Mouse (Mus musculus): ENCODE results near the gene Tex36. TPM values are rescaled to one million over a fixed set of nuclear protein-coding genes. Genes with fewer than 3 reads are reported as not detected.

The Tex36 gene
- total RNA-seq, 2 experiments from 2014 or later: not detected

Other genes with a start within 250 kb of the Tex36 start
- 10 to 100 TPM; 12.1 to 12.9 TPM for gene Edrf1, start 35.4 kb upstream of the Tex36 start, total RNA-seq (2021)
- not detected for gene Mmp21, start 77.9 kb upstream of the Tex36 start, total RNA-seq (2021)
- 10 to 100 TPM; 54.8 to 57.8 TPM for gene Bccip, start 107.2 kb upstream of the Tex36 start, total RNA-seq (2021)
- gene Uros, start 107.9 kb upstream of the Tex36 start, total RNA-seq (2021): 10 to 100 TPM; 15.0 to 16.0 TPM
- gene Fank1, start 174.7 kb upstream of the Tex36 start, total RNA-seq (2021): under 1 TPM in 1 of 2 experiments, not detected in 1; 0.38 TPM
- 10 to 100 TPM; 35.0 to 39.0 TPM for gene Dhx32, start 180.6 kb upstream of the Tex36 start, total RNA-seq (2021)

All from gastrocnemius, postnatal 10 days (tissue).